In the genomic region with DNA sequence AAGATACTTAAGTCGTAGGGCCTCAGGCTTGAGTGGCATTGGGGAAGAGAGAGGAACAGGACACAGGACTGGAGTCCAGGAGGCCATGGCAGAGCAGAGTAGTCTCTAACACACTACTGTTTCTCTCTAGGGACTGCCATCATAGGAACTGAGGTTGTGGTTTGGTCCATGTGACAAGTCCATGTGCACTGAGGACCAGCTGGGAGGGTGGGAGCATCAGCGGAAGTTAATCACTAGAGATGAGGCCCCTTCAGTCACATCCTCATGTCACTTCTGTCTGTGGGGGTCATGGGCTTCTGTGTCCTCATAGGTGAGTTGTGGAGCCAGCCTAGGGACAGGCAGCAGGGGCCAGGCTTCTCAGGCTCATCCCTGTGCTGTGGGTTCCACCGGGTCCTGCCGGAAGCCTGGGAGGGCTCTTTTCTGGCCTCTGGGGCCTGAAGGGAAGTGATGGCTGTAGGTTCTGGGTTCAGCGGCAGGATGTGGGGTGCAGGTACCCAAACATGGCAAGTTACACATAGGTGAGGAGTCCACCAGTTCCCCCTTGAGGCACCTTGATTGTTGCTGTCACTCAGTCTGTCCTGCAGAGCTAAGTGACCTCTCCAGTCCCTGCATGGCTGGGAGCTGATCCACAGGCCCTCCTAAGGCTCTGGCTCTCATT, we compare ENCODE assay signal across 10 mouse cellular contexts. TPM values are rescaled to one million over a fixed set of nuclear protein-coding genes. Genes with fewer than 3 reads are reported as not detected.
DNase-seq lines count a peak whose midpoint lies in the region; ATAC-seq and TF ChIP-seq lines count a peak whose summit lies in the region.
"Had no signal": no experiment of that assay in that cellular context is flagged by ENCODE, and none has a peak within 500 bp of the region (broad histone marks: within the 10 kb centered on the region; RNA-seq: fewer than 3 reads in every experiment).

No protein-coding gene starts in this region.

- H3K36me3 ChIP-seq in heart, embryonic 14.5 days (ENCODE audit: control insufficient read depth, insufficient read depth, low read length): peaks cover 67% of the 10 kb centered on the region
- H3K36me3 ChIP-seq in liver, embryonic 14.5 days (replicated peaks; ENCODE audit: control insufficient read depth, insufficient read depth, low read depth): peaks cover 48% of the 10 kb centered on the region

- H3K4me3 ChIP-seq in heart, embryonic 14.5 days (ENCODE audit: control insufficient read depth in 1 of 2, insufficient read depth in 1 of 2, low read depth in 1 of 2, low read length in 2 of 2): no peak overlapping the region
- no peak overlapping the region for H3K4me3 ChIP-seq in brown adipose tissue, adult 24 weeks (ENCODE audit: insufficient read depth, low read depth, low read length)
- peak overlapping the region; percentile 31 to 35 for H3K4me3 ChIP-seq in liver, embryonic 14.5 days (ENCODE audit: insufficient read depth in 1 of 2, low read depth in 2 of 2, low read length in 2 of 2)
- H3K4me3 ChIP-seq: left cerebral cortex, adult 2 months had no signal

- TF ChIP-seq CTCF in liver, embryonic 14.5 days (IDR thresholded peaks at IDR 0.05; ENCODE audit: low read depth): no peak

- H3K4me1 ChIP-seq in heart, embryonic 14.5 days (ENCODE audit: control insufficient read depth in 2 of 2, insufficient read depth in 2 of 2, low read length in 2 of 2): peaks cover 24 to 38% of the 10 kb centered on the region in 2 experiments
- peaks cover 42% of the 10 kb centered on the region for H3K4me1 ChIP-seq in brown adipose tissue, adult 24 weeks (ENCODE audit: control insufficient read depth, insufficient read depth, insufficient read length, low read length)
- peaks cover 53 to 57% of the 10 kb centered on the region in 2 experiments for H3K4me1 ChIP-seq in liver, embryonic 14.5 days (replicated peaks; ENCODE audit: control insufficient read depth in 2 of 2, insufficient read depth in 2 of 2, low read length in 1 of 2)

- ATAC-seq in heart, embryonic 14.5 days (ENCODE audit: insufficient number of reproducible peaks, insufficient read depth, low FRiP score, low read depth): no peak
- peak; percentile 2; the same call in 1 of the 2 replicates for ATAC-seq in liver, embryonic 14.5 days (ENCODE audit: insufficient read depth)

- H3K9me3 ChIP-seq in heart, embryonic 14.5 days (ENCODE audit: control insufficient read depth, low read length): no peaks in the 10 kb centered on the region
- H3K9me3 ChIP-seq in liver, embryonic 14.5 days (ENCODE audit: control insufficient read depth, low read length): no peaks in the 10 kb centered on the region

- no peaks in the 10 kb centered on the region for H3K27me3 ChIP-seq in heart, embryonic 14.5 days (ENCODE audit: control insufficient read depth, insufficient read depth, low read length)
- H3K27me3 ChIP-seq in liver, embryonic 14.5 days (ENCODE audit: control insufficient read depth, insufficient read depth, low read length): no peaks in the 10 kb centered on the region

- TF ChIP-seq EP300 in liver, embryonic 14.5 days (IDR thresholded peaks at IDR 0.05; ENCODE audit: low read depth): no peak

- H3K27ac ChIP-seq in heart, embryonic 14.5 days (replicated peaks in 1 of 2; ENCODE audit: control insufficient read depth in 1 of 2, insufficient read depth in 1 of 2, low read depth in 2 of 2, low read length in 2 of 2): no peak overlapping the region
- peak overlapping the region; percentile 28; the same call in 1 of the 2 replicates for H3K27ac ChIP-seq in brown adipose tissue, adult 24 weeks (replicated peaks; ENCODE audit: low read depth, low read length)
- peak overlapping the region; percentile 87 for H3K27ac ChIP-seq in liver, embryonic 14.5 days
- H3K27ac ChIP-seq: left cerebral cortex, adult 2 months had no signal

- H3K4me2 ChIP-seq in heart, embryonic 14.5 days (ENCODE audit: low read length): no peak overlapping the region
- peak overlapping the region; percentile 63 for H3K4me2 ChIP-seq in liver, embryonic 14.5 days (ENCODE audit: low read depth)

- H3K9ac ChIP-seq in heart, embryonic 14.5 days (ENCODE audit: low read length): peak overlapping the region; percentile 21
- peak overlapping the region; percentile 37 for H3K9ac ChIP-seq in liver, embryonic 14.5 days (replicated peaks)

- DNase-seq in heart, postnatal 4 days: no peak
- peak; percentile 36 for DNase-seq in CD4-positive, CD25-positive, alpha-beta regulatory T cell, adult 2 months (ENCODE audit: low read depth, low spot score)
- no peak for DNase-seq in liver, embryonic 14.5 days (ENCODE audit: low read depth in 3 of 3, low spot score in 3 of 3)
- no peak for DNase-seq in urinary bladder, adult 18-20 months (ENCODE audit: low spot score in 2 of 2)
- DNase-seq in layer of hippocampus, postnatal 25 days (ENCODE audit: extremely low spot score in 1 of 2, low spot score in 1 of 2): no peak
- no peak for DNase-seq in layer of hippocampus, postnatal 36 days
- DNase-seq: gastrocnemius, postnatal 14 days had no signal

- 87% methylated on average over 5 of the region's 5 CpGs for WGBS in heart, embryonic 14.5 days
- 57% methylated on average over 5 of the region's 5 CpGs for WGBS in liver, embryonic 14.5 days (ENCODE audit: insufficient replicate concordance)

RNA-seq across cellular contexts. Expression of a gene that starts 10.0 kb away (rescaled TPM):
- polyA plus RNA-seq in heart, embryonic 14.5 days (2014; fragmentation: Nextera tagmentation; extraction: Ambion mirVana): 25.0 and 27.5 TPM in 2 replicates
- total RNA-seq in heart, postnatal 4 days (2021): 100 to 1,000 TPM; 131 to 140 TPM
- polyA plus RNA-seq in brown adipose tissue, adult 24 weeks (2012; ENCODE audit: insufficient read depth, insufficient read length, missing spikeins): 51.6 and 76.7 TPM in 2 replicates
- 54.8 and 75.9 TPM in 2 replicates for polyA plus RNA-seq in liver, embryonic 14.5 days (2012; rRNA removed)
- polyA plus RNA-seq in liver, embryonic 14.5 days (2014; fragmentation: Nextera tagmentation; extraction: Ambion mirVana): 20.4 and 22.7 TPM in 2 replicates
- 10 to 100 TPM; 76.8 to 91.2 TPM for total RNA-seq in layer of hippocampus, postnatal 25 days (2021)
- 100 to 1,000 TPM in 1 of 2 experiments, 10 to 100 TPM in 1; 82.6 to 100 TPM for total RNA-seq in layer of hippocampus, postnatal 36 days (2021)

RNA-seq across cellular contexts. Expression of a gene that starts 10.5 kb away (rescaled TPM):
- 60.3 and 61.5 TPM in 2 replicates for polyA plus RNA-seq in heart, embryonic 14.5 days (2014; fragmentation: Nextera tagmentation; extraction: Ambion mirVana)
- 10 to 100 TPM; 18.5 to 23.4 TPM for total RNA-seq in heart, postnatal 4 days (2021)
- 10.5 and 17.8 TPM in 2 replicates for polyA plus RNA-seq in brown adipose tissue, adult 24 weeks (2012; ENCODE audit: insufficient read depth, insufficient read length, missing spikeins)
- polyA plus RNA-seq in liver, embryonic 14.5 days (2012; rRNA removed): 36.5 and 41.4 TPM in 2 replicates
- polyA plus RNA-seq in liver, embryonic 14.5 days (2014; fragmentation: Nextera tagmentation; extraction: Ambion mirVana): 64.9 and 67.9 TPM in 2 replicates
- 10 to 100 TPM; 43.1 to 54.7 TPM for total RNA-seq in layer of hippocampus, postnatal 25 days (2021)
- total RNA-seq in layer of hippocampus, postnatal 36 days (2021): 10 to 100 TPM; 37.7 to 39.1 TPM

RNA-seq across cellular contexts. Expression of a gene that starts 20.9 kb away (rescaled TPM):
- 648 and 723 TPM in 2 replicates for polyA plus RNA-seq in heart, embryonic 14.5 days (2014; fragmentation: Nextera tagmentation; extraction: Ambion mirVana)
- 1,000 to 10,000 TPM in 1 of 2 experiments, 100 to 1,000 TPM in 1; 949 to 1,003 TPM for total RNA-seq in heart, postnatal 4 days (2021)
- 1,089 and 1,107 TPM in 2 replicates for polyA plus RNA-seq in brown adipose tissue, adult 24 weeks (2012; ENCODE audit: insufficient read depth, insufficient read length, missing spikeins)
- polyA plus RNA-seq in liver, embryonic 14.5 days (2012; rRNA removed): 2,043 and 2,097 TPM in 2 replicates
- 805 and 809 TPM in 2 replicates for polyA plus RNA-seq in liver, embryonic 14.5 days (2014; fragmentation: Nextera tagmentation; extraction: Ambion mirVana)
- 100 to 1,000 TPM; 790 to 900 TPM for total RNA-seq in layer of hippocampus, postnatal 25 days (2021)
- 100 to 1,000 TPM; 755 to 823 TPM for total RNA-seq in layer of hippocampus, postnatal 36 days (2021)

RNA-seq across cellular contexts. Expression of a gene that starts 22.4 kb away (rescaled TPM):
- polyA plus RNA-seq in heart, embryonic 14.5 days (2014; fragmentation: Nextera tagmentation; extraction: Ambion mirVana): 721 and 734 TPM in 2 replicates
- total RNA-seq in heart, postnatal 4 days (2021): 100 to 1,000 TPM; 480 to 520 TPM
- polyA plus RNA-seq in brown adipose tissue, adult 24 weeks (2012; ENCODE audit: insufficient read depth, insufficient read length, missing spikeins): 732 and 1,152 TPM in 2 replicates
- 189 and 256 TPM in 2 replicates for polyA plus RNA-seq in liver, embryonic 14.5 days (2012; rRNA removed)
- 272 and 285 TPM in 2 replicates for polyA plus RNA-seq in liver, embryonic 14.5 days (2014; fragmentation: Nextera tagmentation; extraction: Ambion mirVana)
- 100 to 1,000 TPM; 196 to 223 TPM for total RNA-seq in layer of hippocampus, postnatal 25 days (2021)
- total RNA-seq in layer of hippocampus, postnatal 36 days (2021): 100 to 1,000 TPM; 199 to 204 TPM

RNA-seq across cellular contexts. Expression of a gene that starts 24.5 kb away (rescaled TPM):
- polyA plus RNA-seq in heart, embryonic 14.5 days (2014; fragmentation: Nextera tagmentation; extraction: Ambion mirVana): 0.78 and 1.4 TPM in 2 replicates
- total RNA-seq in heart, postnatal 4 days (2021): 1 to 10 TPM; 6.0 to 6.2 TPM
- 0.38 TPM in 1 of 2 replicates, not detected in the other for polyA plus RNA-seq in brown adipose tissue, adult 24 weeks (2012; ENCODE audit: insufficient read depth, insufficient read length, missing spikeins)
- 0.04 and 0.16 TPM in 2 replicates for polyA plus RNA-seq in liver, embryonic 14.5 days (2012; rRNA removed)
- 0.04 TPM in 1 of 2 replicates, not detected in the other for polyA plus RNA-seq in liver, embryonic 14.5 days (2014; fragmentation: Nextera tagmentation; extraction: Ambion mirVana)
- 100 to 1,000 TPM; 101 to 115 TPM for total RNA-seq in layer of hippocampus, postnatal 25 days (2021)
- 10 to 100 TPM; 98.3 to 98.4 TPM for total RNA-seq in layer of hippocampus, postnatal 36 days (2021)

Comparison
In these comparisons a context has a peak if more than half of its experiments do, and no peak if none do; other contexts are left out.
1. H3K27ac ChIP-seq: peak in brown adipose tissue, adult 24 weeks (single experiment) and liver, embryonic 14.5 days (single experiment); none in heart, embryonic 14.5 days (0 of 2).
2. H3K4me3 ChIP-seq: peak in liver, embryonic 14.5 days (2 of 2); none in heart, embryonic 14.5 days (0 of 2) and brown adipose tissue, adult 24 weeks (single experiment).